Mouse (Mus musculus) c-Kit-positive CD71-positive TER-119-negative erythroid progenitor cells, embryonic 14.5 days (primary cell): ENCODE measurements around the gene Zc3h4.

Experiments used
- DNase-seq: peaks from one replicate; pipeline ENCODE4 v3.0.0-alpha.2; 2013; ENCODE audit warnings: low read depth

Gene Zc3h4

GRCm38 (mm10) chr7:16399820-16400688, 656 bp upstream of the Zc3h4 start:
- peak; percentile 96 for DNase-seq

GRCm38 (mm10) chr7:16401991-16402431, 1.3 kb downstream of the Zc3h4 start:
- DNase-seq = peak; percentile 94

GRCm38 (mm10) chr7:16402449-16402848, 1.7 kb downstream of the Zc3h4 start:
- no peak for DNase-seq

- DNase-seq = no peak
Observed at GRCm38 (mm10) chr7:16402968-16403948, 2.5 kb downstream of the Zc3h4 start.

GRCm38 (mm10) chr7:16404315-16405072, 3.8 kb downstream of the Zc3h4 start:
- no peak for DNase-seq

- no peak for DNase-seq
Observed at GRCm38 (mm10) chr7:16405073-16405455, 4.4 kb downstream of the Zc3h4 start.

GRCm38 (mm10) chr7:16405516-16406351, 5.0 kb downstream of the Zc3h4 start:
- no peak for DNase-seq

GRCm38 (mm10) chr7:16406978-16407377, 6.3 kb downstream of the Zc3h4 start:
- DNase-seq = no peak

GRCm38 (mm10) chr7:16411100-16411499, 10.4 kb downstream of the Zc3h4 start:
- DNase-seq = no peak

GRCm38 (mm10) chr7:16412220-16412896, 11.6 kb downstream of the Zc3h4 start:
- DNase-seq = no peak

- DNase-seq = no peak
Observed at GRCm38 (mm10) chr7:16412930-16413329, 12.2 kb downstream of the Zc3h4 start.

- no peak for DNase-seq
Observed at GRCm38 (mm10) chr7:16415426-16415825, 14.7 kb downstream of the Zc3h4 start.

GRCm38 (mm10) chr7:16417141-16417771, 16.5 kb downstream of the Zc3h4 start:
- DNase-seq = no peak

- no peak for DNase-seq
Observed at GRCm38 (mm10) chr7:16418713-16419112, 18.0 kb downstream of the Zc3h4 start.

- no peak for DNase-seq
Observed at GRCm38 (mm10) chr7:16420493-16421118, 19.9 kb downstream of the Zc3h4 start.

GRCm38 (mm10) chr7:16422222-16422856, 21.6 kb downstream of the Zc3h4 start:
- no peak for DNase-seq

GRCm38 (mm10) chr7:16423731-16424130, 23.0 kb downstream of the Zc3h4 start:
- no peak for DNase-seq

GRCm38 (mm10) chr7:16425721-16426120, 25.0 kb downstream of the Zc3h4 start:
- no peak for DNase-seq
